Mouse (Mus musculus): ENCODE measurements at regions not wholly inside any gene's neighbourhood (a gene's known extent, or its start where the extent isn't known, plus 50 kb on each side); places are given as distances from the start of the nearest gene placed in this dataset.

DNA sequence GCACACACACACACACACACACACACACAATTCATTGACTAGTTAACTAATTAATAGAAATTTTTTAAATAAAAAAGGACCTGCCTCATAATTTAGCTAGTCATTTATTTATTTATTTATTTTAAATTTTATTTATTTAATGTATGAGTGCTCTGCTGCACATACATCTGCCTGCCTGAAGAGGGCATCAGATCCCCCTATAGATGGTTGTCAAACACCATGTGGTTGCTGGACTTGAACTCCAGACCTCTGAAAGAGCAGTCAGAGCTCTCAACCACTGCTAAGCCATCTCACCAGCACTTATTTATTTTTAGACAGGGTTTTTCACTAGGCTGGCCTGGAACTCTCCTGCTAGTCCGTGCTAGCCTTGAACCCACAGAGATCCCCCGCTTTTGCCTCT lies 50.6 kb upstream of the Hdhd5 start:
- Histone ChIP-seq H3K36me3 (ENCODE audit: control insufficient read depth, insufficient read depth, low read length) (no peaks in the 10 kb centered on the region), H3K27me3 (replicated peaks; ENCODE audit: control insufficient read depth, insufficient read depth, low read length) (0 out of 2 replicates have a peak, but pooled peaks cover 2% of the 10 kb centered on the region), H3K9ac (ENCODE audit: low read depth, low read length) (no peak overlapping the region), H3K4me3 (ENCODE audit: low read length) (no peak overlapping the region), H3K27ac (ENCODE audit: low read depth, low read length) (no peak overlapping the region), H3K4me1 (ENCODE audit: control insufficient read depth, insufficient read depth, low read depth, low read length) (peaks cover 21% of the 10 kb centered on the region), H3K9me3 (ENCODE audit: control insufficient read depth, low read length) (no peaks in the 10 kb centered on the region), H3K4me2 (ENCODE audit: low read length) (no peak overlapping the region)
- WGBS, result 87% methylated on average over 2 of the region's 2 CpGs
- no peak for ATAC-seq

Data from hindbrain, embryonic 16.5 days (tissue).